Mouse (Mus musculus) myocyte (in vitro differentiated cells): ENCODE measurements around the gene Olfr1009. TPM values are rescaled to one million over a fixed set of nuclear protein-coding genes. Genes with fewer than 3 reads are reported as not detected.

Experiments used
- H3K27me3 ChIP-seq: one replicate; pipeline ENCODE4 v1.6.1; 2011; ENCODE audit not compliant: control insufficient read depth, insufficient read depth, insufficient read length
- H3K36me3 ChIP-seq: one replicate; pipeline ENCODE4 v1.6.1; 2011; ENCODE audit not compliant: control insufficient read depth, insufficient read depth
- H3K4me2 ChIP-seq: one replicate; pipeline ENCODE4 v1.6.1; 2011; ENCODE audit warnings: low read depth, control low read depth
- H3K4me3 ChIP-seq: one replicate; pipeline ENCODE4 v1.5.1; 2011; ENCODE audit warnings: mild to moderate bottlenecking, control low read depth, moderate library complexity
- H3K79me2 ChIP-seq: one replicate; pipeline ENCODE4 v1.6.1; 2011; ENCODE audit not compliant: control insufficient read depth, insufficient read depth
- H3ac ChIP-seq: one replicate; pipeline ENCODE4 v1.6.1; 2011; ENCODE audit not compliant: control insufficient read depth, insufficient read length
- CEBPB ChIP-seq: IDR thresholded peaks from 2 replicates; pipeline ENCODE4 v1.6.1; 2011; ENCODE audit warnings: mild to moderate bottlenecking, moderate library complexity; ENCODE audit not compliant: poor library complexity, insufficient read depth, severe bottlenecking
- E2F4 ChIP-seq: IDR thresholded peaks from one replicate; pipeline ENCODE4 v1.6.1; 2011; ENCODE audit warnings: mild to moderate bottlenecking, control low read depth, moderate library complexity; ENCODE audit not compliant: insufficient read depth
- MAX ChIP-seq: IDR thresholded peaks from one replicate; pipeline ENCODE4 v1.6.1; 2011; ENCODE audit warnings: low read depth, mild to moderate bottlenecking, control low read depth
- MYOD1 ChIP-seq, 3 experiments: IDR thresholded peaks; one replicate each; pipeline ENCODE4 v1.6.1; 2011; ENCODE audit warnings: control low read depth in 2 of 3, low read depth in 2 of 3, mild to moderate bottlenecking in 2 of 3, moderate library complexity in 1 of 3; ENCODE audit not compliant: insufficient read length in 2 of 3, control insufficient read depth in 1 of 3
- MYOG ChIP-seq, 3 experiments: IDR thresholded peaks; one replicate each; pipeline ENCODE4 v1.6.1; 2011; ENCODE audit warnings: control low read depth in 2 of 3, low read depth in 2 of 3, mild to moderate bottlenecking in 2 of 3; ENCODE audit not compliant: insufficient read length in 2 of 3, control insufficient read depth in 1 of 3, insufficient read depth in 1 of 3
- POLR2A ChIP-seq: IDR thresholded peaks from one replicate; pipeline ENCODE4 v1.6.1; 2011; ENCODE audit warnings: low read depth, mild to moderate bottlenecking, control low read depth, moderate library complexity; ENCODE audit not compliant: insufficient read length
- POLR2AphosphoS2 ChIP-seq: IDR thresholded peaks from one replicate; pipeline ENCODE4 v1.6.1; 2011; ENCODE audit warnings: low read depth, control low read depth; ENCODE audit not compliant: insufficient read length
- REST ChIP-seq: IDR thresholded peaks from one replicate; pipeline ENCODE4 v1.6.1; 2011; ENCODE audit warnings: mild to moderate bottlenecking, control low read depth, moderate library complexity; ENCODE audit not compliant: insufficient read depth, insufficient read length
- SRF ChIP-seq: IDR thresholded peaks from one replicate; pipeline ENCODE4 v1.6.1; 2011; ENCODE audit warnings: low read depth; ENCODE audit not compliant: control insufficient read depth, insufficient read length
- TCF12 ChIP-seq: IDR thresholded peaks from one replicate; pipeline ENCODE4 v1.6.1; 2011; ENCODE audit warnings: mild to moderate bottlenecking, control low read depth; ENCODE audit not compliant: poor library complexity, insufficient read depth, severe bottlenecking
- TCF3 ChIP-seq: IDR thresholded peaks from one replicate; pipeline ENCODE4 v1.6.1; 2011; ENCODE audit warnings: low read depth, control low read depth; ENCODE audit not compliant: insufficient read length
- USF1 ChIP-seq: IDR thresholded peaks from one replicate; pipeline ENCODE4 v1.6.1; 2011; ENCODE audit warnings: low read depth, mild to moderate bottlenecking, control low read depth, moderate library complexity
- polyA plus RNA-seq: library from polyadenylated mRNA; unstranded; fragments of >200 nt; fragmentation: generic; extraction: Trizol; gene quantifications from one replicate; pipeline ENCODE4 v1.2.1, GENCODE M21; 2012; ENCODE audit warnings: missing spikeins

Olfr1009 gene
- polyA plus RNA-seq, 1 experiment: not detected

DNA sequence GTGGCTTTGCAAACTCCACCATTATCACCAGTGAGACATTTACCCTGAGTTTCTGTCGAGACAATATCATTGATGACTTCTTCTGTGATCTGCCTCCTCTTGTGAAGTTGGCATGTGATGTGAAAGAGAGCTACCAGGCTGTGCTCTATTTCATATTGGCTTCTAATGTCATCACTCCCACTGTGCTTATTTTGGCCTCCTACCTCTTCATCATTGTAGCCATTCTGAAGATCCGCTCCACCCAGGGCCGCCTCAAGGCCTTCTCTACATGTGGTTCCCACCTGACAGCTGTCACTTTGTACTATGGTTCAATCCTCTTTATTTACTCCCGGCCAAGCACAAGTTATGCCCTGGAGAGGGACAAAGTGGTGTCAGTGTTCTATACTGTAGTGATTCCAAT is 38.6 kb downstream of the Olfr1009 start:
- TF ChIP-seq POLR2AphosphoS2 (no peak), TCF3 (no peak), USF1 (no peak), REST (no peak), CEBPB (no peak), MYOD1 (IDR thresholded peaks at IDR 0.05; ENCODE audit: control insufficient read depth in 1 of 3, insufficient read length in 2 of 3, low read depth in 2 of 3) (no peak), E2F4 (no peak), TCF12 (no peak), MYOG (IDR thresholded peaks at IDR 0.05; ENCODE audit: control insufficient read depth in 1 of 3, insufficient read depth in 1 of 3, insufficient read length in 2 of 3, low read depth in 2 of 3) (no peak), MAX (no peak), POLR2A (no peak), SRF (no peak)
- Histone ChIP-seq H3K36me3 (no peaks in the 10 kb centered on the region), H3K4me3 (no peak overlapping the region)

DNA sequence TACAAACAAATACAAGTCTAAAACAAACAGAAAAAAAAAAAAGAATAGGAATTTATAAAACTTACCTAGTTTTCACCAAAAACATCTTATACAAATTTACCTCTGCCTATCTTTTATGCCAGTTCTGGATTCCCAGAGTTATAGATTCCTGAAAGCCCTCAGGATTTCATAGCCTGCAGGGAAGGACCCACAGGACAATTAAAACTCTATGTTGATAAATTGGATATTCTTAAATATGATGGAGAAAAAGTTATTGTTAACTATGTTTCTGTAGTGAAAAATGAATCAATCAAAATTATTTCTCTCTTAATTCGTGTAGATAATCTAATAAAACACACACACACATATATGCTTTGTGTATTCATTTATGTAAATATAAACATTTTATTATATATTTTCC is 47.4 kb downstream of the Olfr1009 start, which contains the start of gene Olfr1012:
Gene Olfr1012 (minus strand): TSS at position 101 of the 400 bp plus-strand sequence.
- TF ChIP-seq MYOD1 (IDR thresholded peaks at IDR 0.05; ENCODE audit: control insufficient read depth in 1 of 3, insufficient read length in 2 of 3, low read depth in 2 of 3): no peak
- H3K4me3 ChIP-seq: no peak within 1 kb of the TSS
- H3K79me2 ChIP-seq: no peaks in the 10 kb centered on the region
- H3K36me3 ChIP-seq: no peaks in the 10 kb centered on the region
- no peak within 1 kb of the TSS for H3K4me2 ChIP-seq
- no peak within 1 kb of the TSS for H3ac ChIP-seq
- H3K27me3 ChIP-seq: no peaks in the 10 kb centered on the region

More for the DNA sequence above, 38.6 kb downstream of the Olfr1009 start:
- no peaks in the 10 kb centered on the region for H3K27me3 ChIP-seq
- no peak overlapping the region for H3ac ChIP-seq
- H3K4me2 ChIP-seq: no peak overlapping the region
- H3K79me2 ChIP-seq: no peaks in the 10 kb centered on the region

DNA sequence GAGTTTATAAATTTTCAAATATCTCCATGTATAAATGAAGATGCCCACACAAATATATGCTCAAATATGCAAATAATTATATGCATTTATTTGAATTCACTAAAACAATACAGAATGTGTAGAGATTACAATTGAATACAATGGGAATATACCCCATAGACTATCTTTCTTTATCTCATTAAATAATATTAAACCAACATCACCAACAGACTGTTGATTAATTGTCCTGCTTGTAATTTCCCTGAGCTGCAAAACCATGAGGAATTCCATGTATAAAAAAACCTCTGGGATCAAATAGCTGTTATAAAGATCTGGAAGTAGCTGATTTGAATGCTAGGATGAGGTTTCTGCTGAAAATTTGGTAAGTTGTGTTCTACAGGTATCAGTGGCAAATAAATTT is 51.6 kb downstream of the Olfr1009 start, which contains the start of gene Olfr1013:
Gene Olfr1013 (plus strand): TSS at position 301 of the 400 bp plus-strand sequence.
- no peaks in the 10 kb centered on the region for H3K36me3 ChIP-seq
- no peak within 1 kb of the TSS for H3K4me2 ChIP-seq
- H3K79me2 ChIP-seq: no peaks in the 10 kb centered on the region
- TF ChIP-seq E2F4 (no peak), POLR2AphosphoS2 (no peak), REST (no peak), CEBPB (no peak), MYOG (IDR thresholded peaks at IDR 0.05; ENCODE audit: control insufficient read depth in 1 of 3, insufficient read depth in 1 of 3, insufficient read length in 2 of 3, low read depth in 2 of 3) (no peak), MYOD1 (IDR thresholded peaks at IDR 0.05; ENCODE audit: control insufficient read depth in 1 of 3, insufficient read length in 2 of 3, low read depth in 2 of 3) (no peak), TCF12 (no peak), MAX (no peak), TCF3 (no peak), SRF (no peak), USF1 (no peak), POLR2A (no peak)
- H3K27me3 ChIP-seq: no peaks in the 10 kb centered on the region
- H3K4me3 ChIP-seq: no peak within 1 kb of the TSS
- no peak within 1 kb of the TSS for H3ac ChIP-seq

- no peak within 1 kb of the TSS for H3K4me3 ChIP-seq
- no peak for TF ChIP-seq MYOG (IDR thresholded peaks at IDR 0.05; ENCODE audit: control insufficient read depth in 1 of 3, insufficient read depth in 1 of 3, insufficient read length in 2 of 3, low read depth in 2 of 3)
- H3K4me2 ChIP-seq: no peak within 1 kb of the TSS
- no peaks in the 10 kb centered on the region for H3K36me3 ChIP-seq
- H3ac ChIP-seq: no peak within 1 kb of the TSS
- H3K27me3 ChIP-seq: no peaks in the 10 kb centered on the region
- no peaks in the 10 kb centered on the region for H3K79me2 ChIP-seq
Observed at GRCm38 (mm10) chr2:85772413-85772812, 57.2 kb downstream of the Olfr1009 start, which contains the start of gene Olfr1014. Olfr1014 (plus strand) TSS chr2:85772713.

Other genes with a start within 250 kb of the Olfr1009 start
- gene 4833423E24Rik, start 196.4 kb upstream of the Olfr1009 start, polyA plus RNA-seq: not detected
- gene Olfr996, start 136.2 kb upstream of the Olfr1009 start, polyA plus RNA-seq: not detected
- gene Olfr998, start 126.5 kb upstream of the Olfr1009 start, polyA plus RNA-seq: not detected
- gene Olfr1000, start 103.5 kb upstream of the Olfr1009 start, polyA plus RNA-seq: not detected
- gene Olfr1002, start 64.7 kb upstream of the Olfr1009 start, polyA plus RNA-seq: not detected
- not detected for gene Olfr154, start 51.0 kb upstream of the Olfr1009 start, polyA plus RNA-seq
- not detected for gene Olfr1006, start 36.7 kb upstream of the Olfr1009 start, polyA plus RNA-seq
- not detected for gene Olfr1008, start 26.0 kb upstream of the Olfr1009 start, polyA plus RNA-seq
- gene Olfr1012, start 47.3 kb downstream of the Olfr1009 start, polyA plus RNA-seq: not detected
- gene Olfr1013, start 51.7 kb downstream of the Olfr1009 start, polyA plus RNA-seq: not detected
- gene Olfr1014, start 57.3 kb downstream of the Olfr1009 start, polyA plus RNA-seq: not detected
- not detected for gene Olfr1015, start 66.6 kb downstream of the Olfr1009 start, polyA plus RNA-seq
- not detected for gene Olfr1016, start 87.1 kb downstream of the Olfr1009 start, polyA plus RNA-seq
- gene Olfr1018, start 103.1 kb downstream of the Olfr1009 start, polyA plus RNA-seq: not detected
- gene Olfr1019, start 130.1 kb downstream of the Olfr1009 start, polyA plus RNA-seq: not detected
- gene Olfr1020, start 131.6 kb downstream of the Olfr1009 start, polyA plus RNA-seq: not detected
- gene Olfr1022, start 153.2 kb downstream of the Olfr1009 start, polyA plus RNA-seq: not detected
- not detected for gene Olfr1023, start 170.2 kb downstream of the Olfr1009 start, polyA plus RNA-seq
- gene Olfr1024, start 189.6 kb downstream of the Olfr1009 start, polyA plus RNA-seq: not detected
- not detected for gene Olfr1025-ps1, start 199.8 kb downstream of the Olfr1009 start, polyA plus RNA-seq
- not detected for gene Olfr1026, start 206.1 kb downstream of the Olfr1009 start, polyA plus RNA-seq
- not detected for gene Olfr1028, start 235.0 kb downstream of the Olfr1009 start, polyA plus RNA-seq